ENCODE assay signal across 8 mouse cellular contexts in genomic region chr8:66860023-66860422, GRCm38 (mm10). TPM values are rescaled to one million over a fixed set of nuclear protein-coding genes. Genes with fewer than 3 reads are reported as not detected.
DNase-seq lines count a peak whose midpoint lies in the region; ATAC-seq and TF ChIP-seq lines count a peak whose summit lies in the region.

Gene Naf1 (plus strand): TSS chr8:66860217.

- peak within 1 kb of the TSS; percentile 83 for H3K4me3 ChIP-seq in forebrain, embryonic 10.5 days
- H3K4me3 ChIP-seq in heart, embryonic 15.5 days, result peak within 1 kb of the TSS; percentile 96
- peak within 1 kb of the TSS; percentile 74 to 81 for H3K4me3 ChIP-seq in liver, embryonic 14.5 days (ENCODE audit: insufficient read depth in 1 of 2, low read depth in 2 of 2, low read length in 2 of 2)
- H3K4me3 ChIP-seq in neural tube, embryonic 11.5 days (ENCODE audit: low read depth, low read length), result peak within 1 kb of the TSS; percentile 76
- H3K4me3 ChIP-seq in stomach, postnatal 0 days (ENCODE audit: low read depth, low read length), result peak within 1 kb of the TSS; percentile 85

- H3K4me2 ChIP-seq in heart, embryonic 15.5 days, result peak within 1 kb of the TSS; percentile 93
- H3K4me2 ChIP-seq in liver, embryonic 14.5 days (ENCODE audit: low read depth), result peak within 1 kb of the TSS; percentile 88
- H3K4me2 ChIP-seq in neural tube, embryonic 11.5 days (ENCODE audit: low read depth), result peak within 1 kb of the TSS; percentile 75
- H3K4me2 ChIP-seq in stomach, postnatal 0 days (replicated peaks; ENCODE audit: low read depth), result peak within 1 kb of the TSS; percentile 90

- peak; percentile 85 to 87 for DNase-seq in CD8-positive naive resting alpha-beta T cell, adult 2 months (ENCODE audit: low read depth in 2 of 2, low spot score in 2 of 2)
- DNase-seq in c-Kit-positive CD71-negative TER-119-negative erythroid progenitor cells, embryonic 14.5 days (ENCODE audit: low read depth), result peak; percentile 90
- DNase-seq in forebrain, embryonic 10.5 days (ENCODE audit: extremely low spot score, low spot score), result peak; percentile 96
- peak; percentile 97 for DNase-seq in kidney, postnatal 25 days
- peak; percentile 86 to 88 (median 87) for DNase-seq in liver, embryonic 14.5 days (ENCODE audit: low read depth in 3 of 3, low spot score in 3 of 3)
- peak; percentile 95 for DNase-seq in neural tube, embryonic 11.5 days (ENCODE audit: low spot score)
- DNase-seq in stomach, postnatal 0 days (ENCODE audit: low spot score), result peak; percentile 96

- peaks cover 19% of the 10 kb centered on the region for H3K4me1 ChIP-seq in forebrain, embryonic 10.5 days
- peaks cover 19% of the 10 kb centered on the region for H3K4me1 ChIP-seq in heart, embryonic 15.5 days (replicated peaks)
- peaks cover 0 to 16% of the 10 kb centered on the region in 2 experiments; a peak in 2 of 4 replicates for H3K4me1 ChIP-seq in liver, embryonic 14.5 days (replicated peaks; ENCODE audit: control insufficient read depth in 2 of 2, insufficient read depth in 2 of 2, low read length in 1 of 2)
- peaks cover 8% of the 10 kb centered on the region for H3K4me1 ChIP-seq in neural tube, embryonic 11.5 days (ENCODE audit: control insufficient read depth, insufficient read depth, low read length)
- no peaks in the 10 kb centered on the region; the same call in 1 of the 2 replicates for H3K4me1 ChIP-seq in stomach, postnatal 0 days (replicated peaks; ENCODE audit: control insufficient read depth, insufficient read depth)

- TF ChIP-seq CTCF in liver, embryonic 14.5 days (IDR thresholded peaks at IDR 0.05; ENCODE audit: low read depth), result no peak
- TF ChIP-seq CTCF in stomach, postnatal 0 days (IDR thresholded peaks at IDR 0.05; ENCODE audit: low read depth), result no peak

- WGBS in forebrain, embryonic 10.5 days, result under 1% methylated on average over 37 of the region's 37 CpGs
- under 1% methylated on average over 34 of the region's 37 CpGs for WGBS in heart, embryonic 15.5 days
- WGBS in liver, embryonic 14.5 days (ENCODE audit: insufficient replicate concordance), result 1% methylated on average over 33 of the region's 37 CpGs
- WGBS in neural tube, embryonic 11.5 days, result under 1% methylated on average over 37 of the region's 37 CpGs
- under 1% methylated on average over 37 of the region's 37 CpGs for WGBS in stomach, postnatal 0 days

- H3K36me3 ChIP-seq in forebrain, embryonic 10.5 days (replicated peaks), result peaks cover 22% of the 10 kb centered on the region
- H3K36me3 ChIP-seq in heart, embryonic 15.5 days, result no peaks in the 10 kb centered on the region
- no peaks in the 10 kb centered on the region for H3K36me3 ChIP-seq in liver, embryonic 14.5 days (replicated peaks; ENCODE audit: control insufficient read depth, insufficient read depth, low read depth)
- no peaks in the 10 kb centered on the region for H3K36me3 ChIP-seq in neural tube, embryonic 11.5 days (ENCODE audit: control insufficient read depth, insufficient read depth, low read length)
- H3K36me3 ChIP-seq in stomach, postnatal 0 days (ENCODE audit: control insufficient read depth, insufficient read depth, low read length), result no peaks in the 10 kb centered on the region

- H3K27me3 ChIP-seq in forebrain, embryonic 10.5 days (ENCODE audit: poor library complexity, severe bottlenecking), result no peaks in the 10 kb centered on the region
- H3K27me3 ChIP-seq in heart, embryonic 15.5 days, result no peaks in the 10 kb centered on the region
- no peaks in the 10 kb centered on the region for H3K27me3 ChIP-seq in liver, embryonic 14.5 days (ENCODE audit: control insufficient read depth, insufficient read depth, low read length)
- H3K27me3 ChIP-seq in neural tube, embryonic 11.5 days (ENCODE audit: control insufficient read depth, insufficient read depth, low read length), result no peaks in the 10 kb centered on the region
- no peaks in the 10 kb centered on the region for H3K27me3 ChIP-seq in stomach, postnatal 0 days (ENCODE audit: control insufficient read depth, insufficient read depth, low read length)

- TF ChIP-seq EP300 in liver, embryonic 14.5 days (IDR thresholded peaks at IDR 0.05; ENCODE audit: low read depth), result no peak
- no peak for TF ChIP-seq EP300 in stomach, postnatal 0 days (optimal IDR thresholded peaks at IDR 0.05)

- peak within 1 kb of the TSS; percentile 93 for H3K27ac ChIP-seq in forebrain, embryonic 10.5 days
- H3K27ac ChIP-seq in heart, embryonic 15.5 days, result peak within 1 kb of the TSS; percentile 69
- H3K27ac ChIP-seq in liver, embryonic 14.5 days, result no peak within 1 kb of the TSS
- H3K27ac ChIP-seq in neural tube, embryonic 11.5 days (ENCODE audit: low read depth, low read length), result peak within 1 kb of the TSS; percentile 67
- H3K27ac ChIP-seq in stomach, postnatal 0 days (replicated peaks), result peak within 1 kb of the TSS; percentile 30; the same call in 1 of the 2 replicates

- peak within 1 kb of the TSS; percentile 76 for H3K9ac ChIP-seq in heart, embryonic 15.5 days
- H3K9ac ChIP-seq in liver, embryonic 14.5 days (replicated peaks), result peak within 1 kb of the TSS; percentile 80
- H3K9ac ChIP-seq in neural tube, embryonic 11.5 days (ENCODE audit: low read length), result peak within 1 kb of the TSS; percentile 78
- H3K9ac ChIP-seq in stomach, postnatal 0 days (ENCODE audit: low read length), result peak within 1 kb of the TSS; percentile 73

- H3K9me3 ChIP-seq in forebrain, embryonic 10.5 days, result no peaks in the 10 kb centered on the region
- no peaks in the 10 kb centered on the region for H3K9me3 ChIP-seq in heart, embryonic 15.5 days (replicated peaks)
- H3K9me3 ChIP-seq in liver, embryonic 14.5 days (ENCODE audit: control insufficient read depth, low read length), result no peaks in the 10 kb centered on the region
- no peaks in the 10 kb centered on the region for H3K9me3 ChIP-seq in neural tube, embryonic 11.5 days (ENCODE audit: control insufficient read depth, low read length)
- H3K9me3 ChIP-seq in stomach, postnatal 0 days (ENCODE audit: control insufficient read depth, low read length), result no peaks in the 10 kb centered on the region

- ATAC-seq in heart, embryonic 15.5 days (replicated peaks; ENCODE audit: insufficient number of reproducible peaks, insufficient read depth, low FRiP score, low read depth), result peak; percentile 95
- peak; percentile 90 for ATAC-seq in liver, embryonic 14.5 days (ENCODE audit: insufficient read depth)
- peak; percentile 98 for ATAC-seq in neural tube, embryonic 11.5 days (ENCODE audit: insufficient read depth, low FRiP score, low TSS enrichment)
- ATAC-seq in stomach, postnatal 0 days (ENCODE audit: low FRiP score, low TSS enrichment), result peak; percentile 98

RNA-seq across cellular contexts. Expression of gene Naf1, which starts in this region (rescaled TPM):
- polyA plus RNA-seq in forebrain, embryonic 10.5 days (2016; fragmentation: Nextera tagmentation; extraction: Ambion mirVana), result 4.2 TPM in 2 replicates
- polyA plus RNA-seq in heart, embryonic 15.5 days (2015; fragmentation: Nextera tagmentation; extraction: Ambion mirVana), result 1.9 and 2.0 TPM in 2 replicates
- polyA plus RNA-seq in liver, embryonic 14.5 days (2012; rRNA removed), result 2.9 and 3.6 TPM in 2 replicates
- polyA plus RNA-seq in liver, embryonic 14.5 days (2014; fragmentation: Nextera tagmentation; extraction: Ambion mirVana), result 1.9 and 2.5 TPM in 2 replicates
- polyA plus RNA-seq in neural tube, embryonic 11.5 days (2014; fragmentation: Nextera tagmentation; extraction: Ambion mirVana), result 3.9 and 4.3 TPM in 2 replicates
- 2.1 and 2.3 TPM in 2 replicates for polyA plus RNA-seq in stomach, postnatal 0 days (2015; fragmentation: Nextera tagmentation; extraction: Ambion mirVana)
